Mouse (Mus musculus) testis, adult 2 months (tissue): ENCODE data around the gene Ugt1a9.

Experiments used
- CTCF ChIP-seq: fragments of 200-500 bp; IDR thresholded peaks from 2 replicates; pipeline ENCODE4 v1.5.1; 2012; ENCODE audit warnings: low read depth, mild to moderate bottlenecking, inconsistent platforms, low read length, moderate library complexity; ENCODE audit not compliant: control insufficient read depth, insufficient read depth, insufficient replicate concordance
- POLR2A ChIP-seq: fragments of 200-500 bp; IDR thresholded peaks from 2 replicates; pipeline ENCODE4 v1.6.1; 2012; ENCODE audit warnings: low read depth, mild to moderate bottlenecking, inconsistent platforms, low read length, moderate library complexity; ENCODE audit not compliant: control insufficient read depth

- no peak for TF ChIP-seq POLR2A
- TF ChIP-seq CTCF: no peak
These were observed 179.4 kb downstream of the Ugt1a9 start for GRCm38 (mm10) chr1:88250023-88250422.
